Mouse (Mus musculus) stomach, postnatal 0 days (tissue): Measurements from ENCODE around the gene Fchsd2. TPM values are rescaled to one million over a fixed set of nuclear protein-coding genes. Genes with fewer than 3 reads are reported as not detected.

Experiments used
- ATAC-seq: fragments of 200-750 bp; cut with Nextera tagmentation; 2 replicates; pipeline ENCODE4 v1.8.0; 2017; ENCODE audit not compliant: low FRiP score, low TSS enrichment
- DNase-seq: peaks from one replicate; pipeline ENCODE4 v3.0.0-alpha.2; 2016; ENCODE audit warnings: low spot score
- H3K27ac ChIP-seq: fragments of 300-500 bp; sonication (generic); replicated peaks from 2 replicates; pipeline ENCODE4 v1.5.1; 2014; ENCODE audit warnings: mild to moderate bottlenecking, control low read depth
- H3K27me3 ChIP-seq: fragments of 300-500 bp; sonication (generic); 2 replicates; pipeline ENCODE4 v1.6.1; 2014; ENCODE audit warnings: low read length; ENCODE audit not compliant: control insufficient read depth, insufficient read depth
- H3K36me3 ChIP-seq: fragments of 300-500 bp; sonication (generic); 2 replicates; pipeline ENCODE4 v1.6.1; 2014; ENCODE audit warnings: low read length, mixed read lengths; ENCODE audit not compliant: control insufficient read depth, insufficient read depth
- H3K4me1 ChIP-seq: fragments of 300-500 bp; sonication (generic); replicated peaks from 2 replicates; pipeline ENCODE4 v1.6.1; 2014; ENCODE audit warnings: antibody characterized with exemption; ENCODE audit not compliant: control insufficient read depth, insufficient read depth
- H3K4me2 ChIP-seq: fragments of 300-500 bp; sonication (generic); replicated peaks from 2 replicates; pipeline ENCODE4 v1.6.1; 2014; ENCODE audit warnings: low read depth, mild to moderate bottlenecking, control low read depth, moderate library complexity
- H3K4me3 ChIP-seq: fragments of 300-500 bp; sonication (generic); 2 replicates; pipeline ENCODE4 v1.5.1; 2014; ENCODE audit warnings: low read depth, low read length, control low read depth
- H3K9ac ChIP-seq: fragments of 300-500 bp; sonication (generic); 2 replicates; pipeline ENCODE4 v1.6.1; 2014; ENCODE audit warnings: mild to moderate bottlenecking, low read length, control low read depth, mixed read lengths
- H3K9me3 ChIP-seq: fragments of 300-500 bp; sonication (generic); 2 replicates; pipeline ENCODE4 v1.6.1; 2016; ENCODE audit warnings: low read length; ENCODE audit not compliant: control insufficient read depth
- CTCF ChIP-seq: IDR thresholded peaks from 2 replicates; pipeline ENCODE4 v1.5.1; 2016; ENCODE audit warnings: antibody characterized with exemption, low read depth, mild to moderate bottlenecking, moderate library complexity
- EP300 ChIP-seq: optimal IDR thresholded peaks from 2 replicates; pipeline ENCODE3; 2016; ENCODE audit warnings: antibody characterized with exemption
- WGBS: fragments of 180-500 bp; shearing (Covaris S2); extraction: QIAGEN DNeasy Blood & Tissue Kit; methylation state at CpG from one replicate; pipeline ENCODE4 v1.1.7; 2014; 5-methylcytosine and 5-hydroxymethylcytosine counted together
- polyA plus RNA-seq: library from polyadenylated mRNA; unstranded; fragments of >200 nt; fragmentation: Nextera tagmentation; extraction: Ambion mirVana; gene quantifications from 2 replicates; pipeline ENCODE4 v1.2.1, GENCODE M21; 2015

Fchsd2 gene
- polyA plus RNA-seq, 1 experiment from 2014 or later, result 6.4 TPM

- ATAC-seq, result peak; percentile 98
- Histone ChIP-seq H3K27me3 (no peaks in the 10 kb centered on the region), H3K27ac (peak within 1 kb of the TSS; percentile 74), H3K4me1 (no peaks in the 10 kb centered on the region; the same call in 1 of the 2 replicates), H3K36me3 (no peaks in the 10 kb centered on the region), H3K4me2 (peak within 1 kb of the TSS; percentile 69), H3K9me3 (no peaks in the 10 kb centered on the region), H3K4me3 (peak within 1 kb of the TSS; percentile 72), H3K9ac (peak within 1 kb of the TSS; percentile 68)
- peak; percentile 97 for DNase-seq
- peak; percentile 68 for TF ChIP-seq CTCF
- TF ChIP-seq EP300, result peak; percentile 79
- WGBS, result under 1% methylated on average over 38 of the region's 39 CpGs
Measured at GRCm38 (mm10) chr7:101301881-101302456, 209.3 kb downstream of the Fchsd2 start, which contains the start of gene Atg16l2. Atg16l2 (minus strand) TSS chr7:101302251.

DNA sequence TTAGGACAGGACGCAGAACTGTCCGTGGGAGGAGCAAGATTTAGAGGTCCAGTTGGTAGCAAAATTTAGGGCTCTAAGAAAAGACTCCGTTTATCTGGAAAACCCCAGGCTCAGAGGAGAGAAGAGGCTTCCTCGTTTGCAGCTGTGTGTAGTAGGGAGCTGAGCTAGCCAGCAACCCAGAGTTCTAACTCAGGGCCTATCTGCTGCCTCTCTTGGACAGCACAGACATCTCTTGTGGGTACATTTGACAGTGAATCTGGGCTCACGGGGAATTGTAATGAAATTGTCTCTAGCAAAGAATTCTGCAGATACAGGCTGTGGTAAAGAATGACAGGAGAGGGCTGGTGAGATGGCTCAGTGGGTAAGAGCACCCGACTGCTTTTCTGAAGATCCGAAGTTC, 210.0 kb downstream of the Fchsd2 start:
- no peaks in the 10 kb centered on the region for H3K36me3 ChIP-seq
- ATAC-seq (no peak), DNase-seq (no peak)
- H3K4me1 ChIP-seq, result no peaks in the 10 kb centered on the region; the same call in 1 of the 2 replicates
- peak overlapping the region; percentile 69 for H3K4me2 ChIP-seq
- no peaks in the 10 kb centered on the region for H3K9me3 ChIP-seq
- peak overlapping the region; percentile 74; the same call in 1 of the 2 replicates for H3K27ac ChIP-seq
- no peaks in the 10 kb centered on the region for H3K27me3 ChIP-seq
- H3K9ac ChIP-seq, result peak overlapping the region; percentile 68
- WGBS, result 43% methylated on average over 7 of the region's 7 CpGs
- peak overlapping the region; percentile 72 for H3K4me3 ChIP-seq
- TF ChIP-seq CTCF (no peak), EP300 (no peak)

DNA sequence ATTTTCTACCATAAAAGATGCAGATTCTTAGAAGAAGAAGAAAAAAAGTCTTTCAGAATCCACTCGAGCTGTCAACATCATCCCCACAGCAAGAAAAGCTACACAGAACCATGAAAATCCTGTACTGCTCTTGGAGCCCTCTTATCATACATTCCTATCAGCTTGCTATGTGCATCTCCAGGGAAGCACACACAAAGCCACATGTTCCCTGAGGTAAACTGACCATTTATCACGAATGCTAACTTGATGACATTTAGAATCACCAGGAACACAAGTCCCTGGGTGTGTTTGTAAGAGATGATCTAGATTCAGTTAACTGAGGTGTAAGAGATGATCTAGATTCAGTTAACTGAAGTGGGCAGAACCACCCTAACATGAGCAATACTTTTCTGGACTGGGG, 214.2 kb downstream of the Fchsd2 start:
- WGBS, result 34% methylated on average over 2 of the region's 2 CpGs
- no peak overlapping the region for H3K4me3 ChIP-seq

DNA sequence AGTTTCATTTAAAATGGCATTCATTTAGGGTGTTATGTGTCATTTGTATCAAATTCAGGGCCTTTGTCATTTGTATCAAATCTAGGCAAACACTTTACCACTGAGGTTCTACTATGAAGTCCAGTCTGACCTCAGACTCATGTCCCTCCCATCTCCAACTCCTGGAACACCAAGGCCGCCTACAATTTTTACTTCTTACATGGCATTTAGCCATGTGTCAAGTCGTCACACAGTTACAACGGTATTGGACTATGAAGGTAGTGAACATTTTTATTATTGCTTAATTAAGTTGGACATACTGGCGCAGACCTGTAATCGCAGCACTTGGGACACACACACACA, 217.3 kb downstream of the Fchsd2 start:
- Histone ChIP-seq H3K27ac (peak overlapping the region; percentile 95), H3K4me2 (peak overlapping the region; percentile 60), H3K4me1 (no peaks in the 10 kb centered on the region), H3K36me3 (no peaks in the 10 kb centered on the region), H3K9ac (peak overlapping the region; percentile 75), H3K4me3 (peak overlapping the region; percentile 57), H3K9me3 (no peaks in the 10 kb centered on the region), H3K27me3 (no peaks in the 10 kb centered on the region)
- DNase-seq (no peak), ATAC-seq (no peak; the same call in 1 of the 2 replicates)
- TF ChIP-seq EP300 (no peak), CTCF (no peak)
- 30% methylated on average over 5 of the region's 5 CpGs for WGBS

More for the DNA sequence above, 214.2 kb downstream of the Fchsd2 start:
- Histone ChIP-seq H3K4me2 (no peak overlapping the region), H3K9me3 (no peaks in the 10 kb centered on the region), H3K27me3 (no peaks in the 10 kb centered on the region), H3K4me1 (no peaks in the 10 kb centered on the region; the same call in 1 of the 2 replicates), H3K9ac (no peak overlapping the region), H3K36me3 (no peaks in the 10 kb centered on the region), H3K27ac (no peak overlapping the region)
- DNase-seq (no peak), ATAC-seq (no peak)
- no peak for TF ChIP-seq EP300
- no peak for TF ChIP-seq CTCF

- Histone ChIP-seq H3K4me3 (peak overlapping the region; percentile 57), H3K4me1 (no peaks in the 10 kb centered on the region), H3K4me2 (peak overlapping the region; percentile 60), H3K36me3 (no peaks in the 10 kb centered on the region), H3K27ac (peak overlapping the region; percentile 95), H3K27me3 (no peaks in the 10 kb centered on the region), H3K9me3 (no peaks in the 10 kb centered on the region), H3K9ac (peak overlapping the region; percentile 75)
- ATAC-seq (peak; percentile 95), DNase-seq (peak; percentile 96)
- TF ChIP-seq EP300 (no peak), CTCF (peak; percentile 96)
- WGBS, result under 1% methylated on average over 43 of the region's 43 CpGs
Measured at GRCm38 (mm10) chr7:101310327-101311028, 217.8 kb downstream of the Fchsd2 start.

DNA sequence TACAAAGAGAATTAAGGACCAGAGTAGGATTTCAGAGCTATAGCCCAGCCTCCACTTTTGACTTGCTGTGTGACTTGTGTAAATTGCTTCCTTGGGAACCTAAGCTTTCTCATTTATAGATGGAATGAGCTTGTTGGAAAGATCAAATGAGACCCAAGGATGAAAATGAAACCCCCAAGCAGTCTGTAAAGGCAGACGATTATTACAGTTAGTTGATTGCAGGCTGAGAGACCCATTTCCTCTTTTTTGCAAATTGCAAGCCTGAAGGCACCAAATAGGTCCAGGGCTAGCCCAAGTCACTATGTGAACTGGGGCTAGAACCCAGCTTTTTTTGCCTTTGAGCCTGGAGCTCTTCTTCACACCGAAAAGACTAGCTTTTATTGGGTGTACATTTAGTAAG, 218.4 kb downstream of the Fchsd2 start:
- Histone ChIP-seq H3K9me3 (no peaks in the 10 kb centered on the region), H3K27me3 (no peaks in the 10 kb centered on the region), H3K4me2 (peak overlapping the region; percentile 37), H3K9ac (no peak overlapping the region), H3K4me1 (no peaks in the 10 kb centered on the region), H3K4me3 (peak overlapping the region; percentile 57; the same call in 1 of the 2 replicates), H3K36me3 (no peaks in the 10 kb centered on the region), H3K27ac (peak overlapping the region; percentile 95; the same call in 1 of the 2 replicates)
- DNase-seq, result no peak
- TF ChIP-seq EP300 (no peak), CTCF (no peak)
- no peak for ATAC-seq
- WGBS, result 30% methylated on average over 2 of the region's 2 CpGs
